Mouse (Mus musculus) brain, embryonic 18.5 days (tissue): ENCODE data around the gene Gm20388.

Source experiments
- DNase-seq: peaks from one replicate; pipeline ENCODE4 v3.0.0-alpha.2; 2012; ENCODE audit warnings: low read depth, low spot score

Gene Gm20388

DNA sequence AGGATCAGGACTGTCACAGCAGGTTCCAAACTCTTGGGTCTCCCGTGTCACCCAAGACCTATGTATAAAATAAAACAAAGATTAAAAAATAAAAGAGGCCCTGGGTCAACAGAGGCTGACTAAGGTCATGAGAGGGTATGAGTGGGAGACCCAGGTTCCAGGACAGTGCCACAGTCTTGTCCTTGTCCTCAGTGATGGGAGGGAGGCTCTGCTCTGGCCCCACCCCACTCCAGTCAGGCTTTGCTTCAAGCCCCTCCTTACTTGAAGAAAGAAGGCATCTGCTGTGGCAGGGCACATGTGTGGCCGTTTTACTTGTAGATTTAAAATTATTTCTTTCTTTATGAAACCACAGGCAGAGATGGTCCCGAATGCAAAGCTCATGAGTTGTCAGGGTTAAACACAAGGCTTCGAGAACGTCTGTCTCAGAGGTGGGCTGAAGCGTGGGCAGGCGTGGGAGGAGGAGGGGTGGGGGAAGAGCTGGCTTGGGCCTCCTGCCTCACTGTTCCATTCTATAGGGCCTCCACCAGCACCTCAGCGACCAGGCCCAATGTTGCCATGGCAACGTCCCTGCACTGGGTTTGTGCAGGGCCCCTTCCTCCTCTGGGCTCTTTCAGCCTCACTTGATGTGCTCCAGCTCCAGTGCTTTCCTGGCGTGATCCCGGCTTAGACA lies 4188.4 kb downstream of the Gm20388 start:
- DNase-seq, result peak; percentile 34

- DNase-seq, result no peak
Observed at GRCm38 (mm10) chr8:124099623-124099965, 4189.0 kb downstream of the Gm20388 start.

DNA sequence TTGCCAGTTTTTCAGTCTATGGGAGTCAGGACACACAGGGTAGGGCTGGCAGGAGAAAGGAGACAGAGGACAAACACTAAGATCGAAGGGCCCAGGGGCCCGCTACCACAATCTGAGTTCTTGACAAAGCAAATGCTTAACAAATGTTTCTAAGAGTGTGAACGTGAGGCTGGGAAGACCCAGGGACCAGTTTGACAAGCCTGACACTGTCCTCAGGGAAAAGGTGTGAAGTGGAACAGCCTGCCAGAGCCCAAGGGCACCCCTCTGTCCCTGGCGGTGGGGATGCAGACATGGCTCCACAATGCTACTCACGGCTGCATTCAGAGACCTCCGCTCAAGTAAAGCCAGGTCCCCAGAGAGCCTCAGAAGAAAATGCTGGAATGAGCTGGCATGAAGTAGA lies 4195.2 kb downstream of the Gm20388 start:
- DNase-seq, result no peak

DNA sequence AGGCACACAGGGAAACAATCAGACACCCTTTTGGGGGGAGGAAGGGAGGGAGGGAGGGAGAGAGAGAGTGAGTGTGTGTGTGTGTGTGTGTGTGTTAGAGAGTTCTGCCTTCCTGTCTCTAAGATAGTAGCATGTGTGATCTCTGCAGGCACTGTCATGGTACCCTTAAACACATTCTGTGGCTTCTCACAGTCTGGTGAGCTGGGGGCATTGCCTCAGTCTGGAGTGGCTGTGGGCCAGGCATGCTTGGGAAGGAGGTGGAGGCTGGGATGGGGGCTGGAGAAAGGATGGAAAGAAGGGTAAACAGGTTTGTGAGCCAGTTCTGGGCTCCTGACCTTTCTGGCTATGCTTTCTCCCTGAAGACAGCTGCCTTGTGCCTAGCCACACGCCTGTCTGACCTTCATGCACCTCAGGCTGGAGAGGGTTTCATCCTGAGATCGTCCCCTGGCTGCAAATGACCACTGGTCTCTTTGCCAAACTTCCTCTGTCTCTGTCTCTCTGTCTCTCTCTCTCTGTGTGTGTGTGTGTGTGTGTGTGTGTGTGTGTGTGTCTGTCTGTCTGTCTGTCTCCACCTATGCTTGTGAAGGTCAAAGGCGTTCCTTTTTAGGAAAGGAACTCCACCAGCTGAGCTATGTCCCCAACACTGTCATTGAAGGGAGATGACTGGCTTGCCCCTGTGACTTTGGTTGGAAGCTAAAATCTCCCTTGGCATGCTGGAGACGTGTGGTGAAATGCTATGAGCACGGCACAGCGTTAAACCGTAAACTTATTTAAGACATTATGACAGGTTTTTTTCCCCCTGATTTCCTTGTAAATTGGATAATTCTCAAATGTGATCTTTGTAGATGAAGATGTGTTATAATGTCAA lies 4195.9 kb downstream of the Gm20388 start:
- no peak for DNase-seq

DNA sequence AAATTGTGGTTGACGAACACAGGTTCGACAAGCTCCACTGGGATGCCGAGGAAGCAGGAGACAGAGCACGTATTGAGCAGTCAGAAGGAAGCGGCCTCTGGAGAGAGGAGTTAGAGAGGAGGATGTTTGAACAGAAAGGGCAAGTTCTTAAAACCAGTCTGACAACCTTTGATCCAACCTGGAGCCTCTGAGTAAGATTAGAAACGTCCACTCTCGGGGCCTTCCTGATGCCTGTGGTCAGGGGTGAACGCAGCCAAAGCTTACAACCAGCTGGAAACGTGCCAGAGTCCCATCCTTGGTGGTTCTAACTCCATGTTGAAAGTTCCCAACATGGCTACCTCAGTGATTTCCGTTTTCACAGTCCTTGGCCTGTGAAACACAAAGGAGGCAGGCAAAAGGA lies 4202.5 kb downstream of the Gm20388 start:
- DNase-seq, result no peak

GRCm38 (mm10) chr8:124125241-124125640 lies 4214.6 kb downstream of the Gm20388 start:
- DNase-seq, result no peak

DNA sequence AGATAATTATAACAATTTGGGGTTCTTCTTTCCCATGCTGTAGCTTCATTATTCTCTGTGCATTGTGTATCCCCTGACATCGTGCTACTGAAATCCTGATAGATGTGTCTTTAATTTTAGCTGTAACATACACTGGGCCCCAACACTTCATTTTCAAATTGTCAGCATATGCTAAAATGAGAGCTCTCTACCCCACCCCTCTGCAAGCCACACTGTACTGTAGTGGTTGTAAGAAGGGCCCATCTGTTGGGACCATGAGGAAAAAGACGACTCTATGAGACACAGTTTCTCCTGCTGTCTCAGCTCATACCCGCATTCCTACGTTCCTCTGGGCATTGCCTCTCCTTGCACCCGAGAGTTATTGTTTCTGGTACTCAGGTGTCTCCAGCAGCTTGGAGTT lies 4226.6 kb downstream of the Gm20388 start:
- DNase-seq, result no peak

DNA sequence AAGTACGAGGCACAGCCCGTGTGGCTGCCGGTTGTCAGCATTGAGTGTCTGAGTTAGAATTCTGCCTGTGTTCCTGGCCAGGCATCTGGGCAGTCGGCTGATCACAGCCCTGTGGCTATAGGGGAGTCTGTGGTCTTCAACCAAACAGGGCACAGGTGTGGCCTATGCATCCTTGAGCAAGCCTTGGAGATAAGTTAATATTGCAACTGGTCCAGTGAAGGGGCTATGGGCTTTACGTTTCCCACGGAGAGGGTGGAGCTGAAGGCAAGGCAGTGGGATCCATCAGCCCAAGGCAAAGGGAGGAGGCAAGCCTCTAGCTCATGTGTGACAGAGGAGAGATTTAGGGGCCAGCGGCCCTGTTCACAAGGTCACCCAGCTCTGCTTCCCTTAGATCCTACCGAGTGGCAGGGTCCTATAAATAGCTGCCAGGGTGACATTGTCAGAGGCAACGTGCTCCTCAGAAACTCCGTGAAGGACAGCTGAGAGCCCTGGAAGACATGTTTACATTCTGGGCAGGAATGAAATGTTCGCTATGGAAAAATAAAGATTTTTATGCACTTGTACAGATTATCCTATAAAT lies 4229.7 kb downstream of the Gm20388 start:
- DNase-seq, result no peak

DNA sequence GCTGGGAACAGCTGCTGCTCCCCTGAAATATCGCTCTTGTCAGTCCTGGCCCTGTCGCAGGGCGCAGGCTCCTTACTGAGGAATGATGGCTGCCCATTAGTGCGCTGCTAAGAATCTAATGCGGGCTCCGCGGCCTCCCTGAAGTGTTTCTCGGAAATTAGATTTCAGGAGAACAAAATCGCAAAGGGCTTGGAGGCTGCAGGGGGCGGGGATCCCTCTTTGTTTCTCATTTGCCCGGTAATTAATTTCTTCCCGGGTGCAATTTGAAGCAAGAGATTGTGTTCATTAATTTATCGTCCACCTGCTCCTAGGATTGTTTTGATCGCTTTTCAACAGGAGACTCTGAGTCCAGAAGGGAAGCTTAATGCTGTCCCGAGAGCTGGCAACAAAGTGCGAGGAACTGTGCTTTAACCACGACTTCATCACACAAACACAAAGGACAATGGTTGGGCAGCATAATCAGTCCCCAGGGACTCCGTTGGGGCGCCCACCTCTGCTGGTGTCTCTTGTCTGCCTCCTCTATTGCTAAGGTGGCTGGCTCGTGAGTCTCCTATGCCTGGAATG lies 4230.3 kb downstream of the Gm20388 start:
- no peak for DNase-seq

DNA sequence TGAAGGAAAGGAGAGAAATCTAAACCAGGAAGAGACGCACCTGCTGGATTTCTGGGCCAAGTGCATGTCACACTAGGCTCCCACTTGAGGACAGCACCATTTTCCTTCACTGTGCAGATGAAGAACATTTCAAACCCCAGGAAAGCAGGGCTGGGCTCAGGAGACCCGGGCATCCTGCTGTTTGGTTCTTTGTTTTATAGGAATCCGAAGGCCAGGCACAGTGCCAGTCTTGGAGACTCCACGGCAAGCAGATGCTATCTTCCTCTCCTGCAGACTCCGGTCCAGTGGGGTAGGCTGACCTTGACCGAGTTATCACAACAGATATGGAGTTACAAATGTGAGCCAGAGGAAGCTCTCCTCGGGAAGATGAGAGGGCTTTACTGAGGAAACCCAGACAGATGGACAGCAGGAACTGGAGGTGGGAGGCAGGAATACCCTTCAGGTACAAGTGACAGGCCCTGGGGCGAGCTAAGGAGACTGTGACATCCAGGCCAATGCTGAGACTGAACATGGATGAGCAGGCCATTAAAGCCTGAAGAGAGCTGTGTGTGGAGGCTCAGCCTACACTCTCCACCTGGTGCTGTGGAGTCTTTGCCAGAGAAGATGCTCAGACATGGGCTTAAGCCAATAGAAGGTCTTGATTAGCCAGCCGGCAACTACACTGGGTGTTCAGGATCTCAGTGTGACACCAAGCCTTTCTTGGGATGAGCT lies 4231.2 kb downstream of the Gm20388 start:
- no peak for DNase-seq

DNA sequence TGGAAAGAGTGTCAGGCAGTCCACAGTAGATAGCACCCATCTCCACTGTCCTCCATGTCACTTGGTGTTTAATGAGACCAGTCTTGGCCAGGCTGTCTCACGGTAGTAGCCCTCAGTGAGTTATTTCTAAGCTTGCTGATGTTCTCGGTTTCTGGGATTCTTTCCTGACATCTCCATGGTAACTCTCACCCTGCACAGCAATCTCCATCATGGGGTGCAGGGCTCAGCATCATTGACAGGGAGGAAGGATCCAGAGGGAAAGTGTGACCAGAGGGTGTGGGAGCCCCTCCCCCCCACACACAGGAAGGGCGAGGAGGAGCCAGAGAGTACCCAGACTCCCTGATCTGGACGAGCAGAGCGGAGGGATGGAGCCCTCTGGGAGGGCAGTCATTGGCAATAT lies 4232.4 kb downstream of the Gm20388 start:
- DNase-seq, result no peak

GRCm38 (mm10) chr8:124143871-124144618 lies 4233.4 kb downstream of the Gm20388 start:
- no peak for DNase-seq

DNA sequence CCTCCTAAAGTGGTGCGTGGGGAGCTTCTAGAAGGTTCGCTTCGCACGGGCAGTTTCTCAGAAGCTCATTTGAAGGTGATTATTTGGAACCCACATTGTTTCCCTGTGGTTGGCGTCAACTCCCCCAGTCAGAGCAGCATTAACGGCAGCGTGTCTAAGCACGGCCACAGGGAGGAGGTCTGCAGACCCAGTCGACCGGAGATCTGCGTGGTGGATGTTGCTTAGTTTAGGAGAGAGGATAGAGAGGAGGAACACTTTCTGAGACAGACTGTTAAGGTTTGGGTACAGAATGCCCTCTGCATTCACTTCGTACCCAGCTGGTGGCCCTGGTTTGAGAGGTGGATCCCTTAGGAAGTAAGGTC lies 4234.0 kb downstream of the Gm20388 start:
- DNase-seq, result no peak

- DNase-seq, result no peak
Observed at GRCm38 (mm10) chr8:124146286-124146685, 4235.6 kb downstream of the Gm20388 start.

GRCm38 (mm10) chr8:124150009-124150408 lies 4239.4 kb downstream of the Gm20388 start:
- no peak for DNase-seq

DNA sequence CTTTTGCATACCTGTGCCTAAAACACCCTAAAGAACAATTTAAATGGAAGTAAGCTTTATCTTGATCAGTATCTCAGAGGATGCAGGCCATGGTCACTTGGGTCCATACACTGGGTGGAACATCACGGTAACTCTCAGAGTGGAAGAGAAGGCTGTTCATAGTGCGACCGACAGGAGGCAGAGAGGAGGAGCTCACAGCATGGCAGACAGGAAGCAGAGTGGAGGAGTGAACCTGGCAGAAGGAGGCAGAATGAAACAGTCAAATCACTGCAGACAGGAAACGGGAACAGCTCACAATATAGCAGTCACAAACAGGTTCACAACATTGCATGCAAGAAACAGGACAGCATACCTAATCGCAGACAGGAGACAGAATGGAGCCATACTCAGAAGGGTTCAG lies 4239.9 kb downstream of the Gm20388 start:
- no peak for DNase-seq

DNA sequence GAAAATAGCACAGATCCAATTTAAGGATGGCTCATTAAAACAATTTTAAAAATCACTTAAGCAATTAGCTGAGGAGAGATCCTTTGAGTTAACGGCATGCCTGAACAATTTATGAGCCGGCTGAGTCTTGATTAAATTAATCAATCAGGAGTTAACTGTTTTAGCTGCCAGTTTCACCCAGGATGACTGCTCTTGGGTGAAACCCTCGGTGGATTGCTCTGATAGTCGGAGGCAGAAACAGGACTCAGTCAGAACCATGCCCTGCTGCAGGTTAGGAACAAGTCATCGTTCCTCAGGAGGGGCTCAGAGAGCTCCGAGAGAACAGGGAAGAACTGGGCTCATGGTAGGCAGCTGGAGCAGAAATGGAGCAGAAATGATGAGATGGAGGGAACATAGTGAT lies 4241.2 kb downstream of the Gm20388 start:
- DNase-seq, result no peak

DNA sequence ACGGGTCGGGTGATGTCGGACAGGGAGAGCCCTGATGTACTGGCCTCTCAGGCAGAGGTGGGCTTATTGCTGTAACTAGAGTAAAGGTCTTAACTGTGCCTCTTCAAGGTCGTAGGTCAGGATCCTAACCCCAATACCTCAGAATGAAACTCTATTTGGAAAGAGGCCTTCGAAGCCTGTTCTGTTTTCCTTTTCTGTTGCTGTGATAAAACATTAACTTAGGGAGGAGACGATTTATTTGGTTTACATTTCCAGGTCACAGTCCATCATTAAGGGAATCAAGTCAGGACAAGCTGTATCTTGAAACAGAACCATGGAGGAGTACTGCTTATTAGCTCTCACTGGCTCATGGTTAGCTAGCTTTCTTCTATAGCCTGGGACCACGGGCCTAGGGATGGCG lies 4242.1 kb downstream of the Gm20388 start:
- no peak for DNase-seq

- DNase-seq, result no peak
Observed at GRCm38 (mm10) chr8:124156324-124156723, 4245.7 kb downstream of the Gm20388 start.

DNA sequence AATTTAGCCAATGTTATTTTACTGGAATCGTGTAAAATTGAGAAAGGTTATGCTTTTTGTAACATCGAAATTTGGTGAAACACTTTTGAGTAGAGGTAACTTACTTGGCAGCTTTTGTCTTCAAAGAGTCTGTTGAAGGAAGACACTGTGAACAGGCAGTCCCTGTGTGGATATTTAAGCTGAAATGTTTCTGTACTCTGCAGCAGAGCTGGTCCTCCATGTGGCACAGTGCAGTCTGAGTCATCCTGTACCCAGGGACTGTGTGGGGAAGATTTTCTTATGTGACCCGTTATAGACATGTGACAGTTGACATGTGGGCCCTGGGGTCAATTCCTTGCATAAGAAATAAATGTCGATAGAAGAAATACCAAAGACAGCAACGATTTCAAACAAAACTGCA lies 4251.0 kb downstream of the Gm20388 start:
- no peak for DNase-seq

- no peak for DNase-seq
Observed at GRCm38 (mm10) chr8:124163258-124163657, 4252.6 kb downstream of the Gm20388 start.
